Mouse (Mus musculus): ENCODE data around the gene Elmo1.

DNA sequence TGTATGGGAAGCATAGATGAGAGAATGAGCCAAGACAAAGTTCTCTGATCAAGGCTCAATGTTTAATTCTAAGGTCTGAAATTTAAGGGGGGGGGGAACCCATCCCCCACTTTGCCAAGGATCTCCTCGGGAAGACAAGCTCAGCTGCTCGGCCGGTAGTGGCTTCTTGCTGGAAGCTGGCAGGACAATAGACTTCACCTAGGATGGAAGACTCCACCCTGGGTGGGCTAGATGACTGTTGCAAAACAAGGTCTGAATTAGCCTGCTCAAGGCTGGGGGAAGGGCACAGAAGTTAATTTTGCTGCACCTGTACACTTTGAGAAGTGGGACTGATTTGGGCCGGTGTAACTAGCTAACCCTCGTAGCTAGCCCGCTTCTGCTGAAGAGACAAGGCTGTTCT lies 25.6 kb downstream of the Elmo1 start:
- no peak for TF ChIP-seq CTCF (IDR thresholded peaks at IDR 0.05; ENCODE audit: borderline replicate concordance, control insufficient read depth, extremely low read depth, insufficient read depth, low read length, poor library complexity)
- no peak for TF ChIP-seq POLR2A (IDR thresholded peaks at IDR 0.05; ENCODE audit: control insufficient read depth, extremely low read depth, insufficient read depth, low read length, poor library complexity)

All from thymus, adult 2 months (tissue).